Mouse (Mus musculus) cortical plate, adult 2 months (tissue): ENCODE data around the gene Lpar5.

Experiments used
- CTCF ChIP-seq: fragments of 200-500 bp; IDR thresholded peaks from 2 replicates; pipeline ENCODE4 v1.5.1; 2011; ENCODE audit warnings: mild to moderate bottlenecking, control low read depth, low read length; ENCODE audit not compliant: insufficient read depth; ENCODE audit errors: extremely low read depth
- POLR2A ChIP-seq: fragments of 200-500 bp; IDR thresholded peaks from 2 replicates; pipeline ENCODE4 v1.6.1; 2011; ENCODE audit warnings: mild to moderate bottlenecking, low read length, control low read depth; ENCODE audit not compliant: insufficient read depth; ENCODE audit errors: extremely low read depth

DNA sequence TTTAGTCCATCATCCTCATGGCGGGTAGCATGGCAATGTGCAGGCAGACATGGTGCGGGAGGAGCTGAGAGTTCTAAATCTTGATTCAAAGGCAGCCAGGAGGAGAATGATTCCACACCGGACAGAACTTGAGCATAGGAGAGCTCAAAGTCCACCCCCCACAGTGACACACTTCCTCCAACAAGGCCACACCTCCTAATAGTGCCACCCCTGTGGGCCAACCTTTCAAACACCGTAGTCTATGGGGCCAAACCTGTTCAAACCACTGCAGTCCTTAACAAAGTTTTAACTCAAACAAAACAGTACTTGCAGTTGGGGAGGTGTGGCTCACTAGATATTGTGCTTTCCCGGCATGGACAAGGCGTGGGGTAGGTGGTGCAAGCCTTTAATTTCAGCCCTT lies 3.8 kb upstream of the Lpar5 start:
- TF ChIP-seq POLR2A (no peak), CTCF (no peak)
